Mouse (Mus musculus): ENCODE measurements around the gene Ppp1r21.

DNA sequence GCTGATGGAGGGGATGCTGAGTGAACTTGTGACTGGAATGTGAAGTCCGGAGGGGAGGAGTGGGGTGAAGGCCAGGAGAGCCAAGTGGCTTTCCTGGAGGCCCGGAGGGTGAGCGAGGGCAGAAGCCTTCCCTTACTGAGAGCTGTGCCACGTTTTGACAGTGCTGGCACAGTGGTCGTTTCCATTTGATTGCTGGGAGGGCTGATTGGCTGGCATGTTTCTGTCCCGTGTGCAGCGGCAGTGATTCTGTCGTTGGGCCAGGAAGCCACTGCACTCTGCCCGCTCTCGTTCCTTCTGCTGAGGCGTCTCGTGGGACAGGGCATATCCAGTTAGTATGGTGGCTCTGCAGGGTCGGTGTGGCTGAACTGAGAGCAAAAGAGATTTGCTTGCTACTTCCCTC is 26.3 kb downstream of the Ppp1r21 start:
- TF ChIP-seq POLR2A (IDR thresholded peaks at IDR 0.05; ENCODE audit: insufficient read depth, low read length) (no peak), CTCF (IDR thresholded peaks at IDR 0.05; ENCODE audit: low read depth, low read length) (no peak)
